Mouse (Mus musculus) E14TG2a.4 (cell line): ENCODE results near the gene Fam167b.
A peak's percentile ranks its signal among the peaks of the same experiment; 100 is the strongest.

Experiments used
- H3K27me3 ChIP-seq: 2 replicates; pipeline ENCODE4 v1.6.1; 2014; ENCODE audit warnings: low read length, control low read depth; ENCODE audit not compliant: insufficient read depth
- H3K36me3 ChIP-seq: 2 replicates; pipeline ENCODE4 v1.6.1; 2014; ENCODE audit warnings: low read length, control low read depth; ENCODE audit not compliant: insufficient read depth
- H3K4me1 ChIP-seq: replicated peaks from 2 replicates; pipeline ENCODE4 v1.6.1; 2014; ENCODE audit warnings: low read depth, low read length, control low read depth
- H3K4me3 ChIP-seq: replicated peaks from 2 replicates; pipeline ENCODE4 v1.5.1; 2014; ENCODE audit warnings: mild to moderate bottlenecking, low read length
- H3K9me3 ChIP-seq: 2 replicates; pipeline ENCODE4 v1.6.1; 2014; ENCODE audit warnings: low read length, control low read depth
- CTCF ChIP-seq: conservative IDR thresholded peaks from 2 replicates; pipeline ENCODE4 v1.5.1; 2014; ENCODE audit warnings: low read length
- NANOG ChIP-seq: IDR thresholded peaks from 2 replicates; pipeline ENCODE4 v1.6.1; 2014; ENCODE audit warnings: borderline replicate concordance, low read length, mixed read lengths
- POU5F1 ChIP-seq: IDR thresholded peaks from 2 replicates; pipeline ENCODE4 v1.6.1; 2014; ENCODE audit warnings: low read length, borderline replicate concordance

The Fam167b gene

GRCm38 (mm10) chr4:129621283-129621841 lies 43.0 kb upstream of the Fam167b start:
- H3K27me3 ChIP-seq, result no peaks in the 10 kb centered on the region
- H3K9me3 ChIP-seq, result no peaks in the 10 kb centered on the region
- H3K4me1 ChIP-seq, result peaks cover 81% of the 10 kb centered on the region
- peaks cover 27% of the 10 kb centered on the region for H3K36me3 ChIP-seq
- no peak for TF ChIP-seq POU5F1
- H3K4me3 ChIP-seq, result no peak overlapping the region

- H3K9me3 ChIP-seq, result no peaks in the 10 kb centered on the region
- no peaks in the 10 kb centered on the region for H3K27me3 ChIP-seq
- H3K4me3 ChIP-seq, result no peak overlapping the region
- TF ChIP-seq NANOG (no peak), POU5F1 (no peak), CTCF (no peak)
- peaks cover 74% of the 10 kb centered on the region for H3K4me1 ChIP-seq
- peaks cover 27% of the 10 kb centered on the region for H3K36me3 ChIP-seq
Measured at GRCm38 (mm10) chr4:129620419-129621282, 42.3 kb upstream of the Fam167b start.

GRCm38 (mm10) chr4:129618786-129619691 lies 40.7 kb upstream of the Fam167b start, which contains the start of gene Iqcc:
Gene Iqcc, minus strand, starts transcription at chr4:129619099.
- H3K36me3 ChIP-seq, result peaks cover 22% of the 10 kb centered on the region
- peaks cover 64% of the 10 kb centered on the region for H3K4me1 ChIP-seq
- no peak for TF ChIP-seq CTCF
- TF ChIP-seq POU5F1, result no peak
- no peak for TF ChIP-seq NANOG
- no peaks in the 10 kb centered on the region for H3K9me3 ChIP-seq
- H3K4me3 ChIP-seq, result peak within 1 kb of the TSS; percentile 84
- no peaks in the 10 kb centered on the region for H3K27me3 ChIP-seq

- H3K27me3 ChIP-seq, result no peaks in the 10 kb centered on the region
- H3K4me3 ChIP-seq, result peak overlapping the region; percentile 84
- TF ChIP-seq POU5F1 (no peak), NANOG (no peak), CTCF (no peak)
- H3K9me3 ChIP-seq, result no peaks in the 10 kb centered on the region
- H3K36me3 ChIP-seq, result peaks cover 22% of the 10 kb centered on the region
- peaks cover 65% of the 10 kb centered on the region for H3K4me1 ChIP-seq
Measured at GRCm38 (mm10) chr4:129618031-129618430, 39.7 kb upstream of the Fam167b start.

- H3K36me3 ChIP-seq, result peaks cover 22% of the 10 kb centered on the region
- H3K4me3 ChIP-seq, result peak overlapping the region; percentile 84; the same call in 1 of the 2 replicates
- H3K9me3 ChIP-seq, result no peaks in the 10 kb centered on the region
- H3K4me1 ChIP-seq, result peaks cover 59% of the 10 kb centered on the region
- no peak for TF ChIP-seq CTCF
- no peak for TF ChIP-seq POU5F1
- no peak for TF ChIP-seq NANOG
- H3K27me3 ChIP-seq, result no peaks in the 10 kb centered on the region
Measured at GRCm38 (mm10) chr4:129617121-129617641, 38.8 kb upstream of the Fam167b start.

GRCm38 (mm10) chr4:129616631-129617030 lies 38.3 kb upstream of the Fam167b start:
- H3K9me3 ChIP-seq, result no peaks in the 10 kb centered on the region
- TF ChIP-seq CTCF (no peak), POU5F1 (no peak), NANOG (no peak)
- H3K4me1 ChIP-seq, result peaks cover 56% of the 10 kb centered on the region
- H3K4me3 ChIP-seq, result no peak overlapping the region
- H3K36me3 ChIP-seq, result peaks cover 22% of the 10 kb centered on the region
- H3K27me3 ChIP-seq, result no peaks in the 10 kb centered on the region

- peaks cover 22% of the 10 kb centered on the region for H3K36me3 ChIP-seq
- H3K4me1 ChIP-seq, result peaks cover 56% of the 10 kb centered on the region
- TF ChIP-seq POU5F1 (no peak), NANOG (no peak), CTCF (no peak)
- H3K27me3 ChIP-seq, result no peaks in the 10 kb centered on the region
- H3K9me3 ChIP-seq, result no peaks in the 10 kb centered on the region
- no peak overlapping the region for H3K4me3 ChIP-seq
Measured at GRCm38 (mm10) chr4:129615801-129616290, 37.5 kb upstream of the Fam167b start.
